Mouse (Mus musculus): ENCODE data around the gene Bscl2. TPM values are rescaled to one million over a fixed set of nuclear protein-coding genes. Genes with fewer than 3 reads are reported as not detected.

Gene Bscl2
- polyA plus RNA-seq, 1 experiment from 2014 or later, result 124 TPM

Small RNA genes within 50 kb of the gene (microRNA-seq; reads per million reads assigned to microRNA genes)
- not detected for gene Mir5136

Other genes starting within 250 kb of the Bscl2 start
- gene Slc22a8, start 246.2 kb upstream of the Bscl2 start, polyA plus RNA-seq (2015; fragmentation: Nextera tagmentation; extraction: Ambion mirVana), result 15.3 and 15.7 TPM in 2 replicates
- 1.7 and 2.9 TPM in 2 replicates for gene Slc22a6, start 219.4 kb upstream of the Bscl2 start, polyA plus RNA-seq (2015; fragmentation: Nextera tagmentation; extraction: Ambion mirVana)
- 0.71 and 0.81 TPM in 2 replicates for gene Chrm1, start 173.7 kb upstream of the Bscl2 start, polyA plus RNA-seq (2015; fragmentation: Nextera tagmentation; extraction: Ambion mirVana)
- 178 and 184 TPM in 2 replicates for gene Slc3a2, start 114.1 kb upstream of the Bscl2 start, polyA plus RNA-seq (2015; fragmentation: Nextera tagmentation; extraction: Ambion mirVana)
- gene Wdr74, start 101.6 kb upstream of the Bscl2 start, polyA plus RNA-seq (2015; fragmentation: Nextera tagmentation; extraction: Ambion mirVana), result 76.3 and 80.4 TPM in 2 replicates
- 0.85 and 2.0 TPM in 2 replicates for gene 1700092M07Rik, start 96.7 kb upstream of the Bscl2 start, polyA plus RNA-seq (2015; fragmentation: Nextera tagmentation; extraction: Ambion mirVana)
- gene Stx5a, start 96.1 kb upstream of the Bscl2 start, polyA plus RNA-seq (2015; fragmentation: Nextera tagmentation; extraction: Ambion mirVana), result 86.2 and 95.5 TPM in 2 replicates
- 63.2 and 80.5 TPM in 2 replicates for gene Nxf1, start 80.4 kb upstream of the Bscl2 start, polyA plus RNA-seq (2015; fragmentation: Nextera tagmentation; extraction: Ambion mirVana)
- gene Tmem223, start 66.5 kb upstream of the Bscl2 start, polyA plus RNA-seq (2015; fragmentation: Nextera tagmentation; extraction: Ambion mirVana), result 257 and 285 TPM in 2 replicates
- gene Tmem179b, start 63.0 kb upstream of the Bscl2 start, polyA plus RNA-seq (2015; fragmentation: Nextera tagmentation; extraction: Ambion mirVana), result 31.8 and 35.1 TPM in 2 replicates
- gene Taf6l, start 51.0 kb upstream of the Bscl2 start, polyA plus RNA-seq (2015; fragmentation: Nextera tagmentation; extraction: Ambion mirVana), result 23.3 and 25.3 TPM in 2 replicates
- gene Polr2g, start 38.9 kb upstream of the Bscl2 start, polyA plus RNA-seq (2015; fragmentation: Nextera tagmentation; extraction: Ambion mirVana), result 167 and 188 TPM in 2 replicates
- gene Zbtb3, start 34.9 kb upstream of the Bscl2 start, polyA plus RNA-seq (2015; fragmentation: Nextera tagmentation; extraction: Ambion mirVana), result 5.0 and 5.5 TPM in 2 replicates
- gene Ttc9c, start 18.1 kb upstream of the Bscl2 start, polyA plus RNA-seq (2015; fragmentation: Nextera tagmentation; extraction: Ambion mirVana), result 45.1 and 45.3 TPM in 2 replicates
- 6.9 and 7.5 TPM in 2 replicates for gene Hnrnpul2, start 17.5 kb upstream of the Bscl2 start, polyA plus RNA-seq (2015; fragmentation: Nextera tagmentation; extraction: Ambion mirVana)
- gene AC129217.1, start 7.7 kb upstream of the Bscl2 start, polyA plus RNA-seq (2015; fragmentation: Nextera tagmentation; extraction: Ambion mirVana), result not detected in 2 replicates
- 623 and 651 TPM in 2 replicates for gene Gng3, start 1.7 kb downstream of the Bscl2 start, polyA plus RNA-seq (2015; fragmentation: Nextera tagmentation; extraction: Ambion mirVana)
- 1.4 and 2.2 TPM in 2 replicates for gene Lrrn4cl, start 13.3 kb downstream of the Bscl2 start, polyA plus RNA-seq (2015; fragmentation: Nextera tagmentation; extraction: Ambion mirVana)
- 150 and 155 TPM in 2 replicates for gene Ubxn1, start 34.0 kb downstream of the Bscl2 start, polyA plus RNA-seq (2015; fragmentation: Nextera tagmentation; extraction: Ambion mirVana)
- 70.9 and 75.2 TPM in 2 replicates for gene Uqcc3, start 43.5 kb downstream of the Bscl2 start, polyA plus RNA-seq (2015; fragmentation: Nextera tagmentation; extraction: Ambion mirVana)
- 19.7 and 26.1 TPM in 2 replicates for gene Lbhd1, start 46.3 kb downstream of the Bscl2 start, polyA plus RNA-seq (2015; fragmentation: Nextera tagmentation; extraction: Ambion mirVana)
- not detected in 2 replicates for gene Gm49403, start 46.5 kb downstream of the Bscl2 start, polyA plus RNA-seq (2015; fragmentation: Nextera tagmentation; extraction: Ambion mirVana)
- 43.2 and 44.0 TPM in 2 replicates for gene 1810009A15Rik, start 51.4 kb downstream of the Bscl2 start, polyA plus RNA-seq (2015; fragmentation: Nextera tagmentation; extraction: Ambion mirVana)
- gene Gm49416, start 51.5 kb downstream of the Bscl2 start, polyA plus RNA-seq (2015; fragmentation: Nextera tagmentation; extraction: Ambion mirVana), result 0.21 TPM in 1 of 2 replicates, not detected in the other
- gene Ints5, start 55.5 kb downstream of the Bscl2 start, polyA plus RNA-seq (2015; fragmentation: Nextera tagmentation; extraction: Ambion mirVana), result 21.7 and 23.3 TPM in 2 replicates
- gene Ganab, start 60.6 kb downstream of the Bscl2 start, polyA plus RNA-seq (2015; fragmentation: Nextera tagmentation; extraction: Ambion mirVana), result 47.1 and 53.9 TPM in 2 replicates
- 83.2 and 86.3 TPM in 2 replicates for gene B3gat3, start 82.9 kb downstream of the Bscl2 start, polyA plus RNA-seq (2015; fragmentation: Nextera tagmentation; extraction: Ambion mirVana)
- 5.2 and 5.4 TPM in 2 replicates for gene Rom1, start 91.9 kb downstream of the Bscl2 start, polyA plus RNA-seq (2015; fragmentation: Nextera tagmentation; extraction: Ambion mirVana)
- gene Eml3, start 92.1 kb downstream of the Bscl2 start, polyA plus RNA-seq (2015; fragmentation: Nextera tagmentation; extraction: Ambion mirVana), result 14.3 and 15.3 TPM in 2 replicates
- 58.6 and 60.1 TPM in 2 replicates for gene Mta2, start 104.4 kb downstream of the Bscl2 start, polyA plus RNA-seq (2015; fragmentation: Nextera tagmentation; extraction: Ambion mirVana)
- 15.0 and 18.8 TPM in 2 replicates for gene Tut1, start 116.4 kb downstream of the Bscl2 start, polyA plus RNA-seq (2015; fragmentation: Nextera tagmentation; extraction: Ambion mirVana)
- gene Eef1g, start 129.6 kb downstream of the Bscl2 start, polyA plus RNA-seq (2015; fragmentation: Nextera tagmentation; extraction: Ambion mirVana), result 250 and 257 TPM in 2 replicates
- gene Ahnak, start 151.8 kb downstream of the Bscl2 start, polyA plus RNA-seq (2015; fragmentation: Nextera tagmentation; extraction: Ambion mirVana), result 9.2 and 15.0 TPM in 2 replicates

Data from neural tube, postnatal 0 days (tissue).